Mouse (Mus musculus): ENCODE data around the gene Rpl32. TPM values are rescaled to one million over a fixed set of nuclear protein-coding genes. Genes with fewer than 3 reads are reported as not detected.

Rpl32 gene
- total and polyA plus RNA-seq, 3 experiments: 4,514 to 5,400 TPM; not detected in 1

- Histone ChIP-seq H3K4me1 (ENCODE audit: control insufficient read depth in 1 of 2, insufficient read depth in 2 of 2, low read length in 2 of 2) (peaks cover 6 to 21% of the 10 kb centered on the region in 2 experiments), H3K27me3 (ENCODE audit: control insufficient read depth in 1 of 2, insufficient read depth in 2 of 2, low read length in 2 of 2) (no peaks in the 10 kb centered on the region)
- DNase-seq (ENCODE audit: low read depth, low spot score): no peak
Observed at GRCm38 (mm10) chr6:115775838-115776237, 32.7 kb downstream of the Rpl32 start.

GRCm38 (mm10) chr6:115774501-115774921, 34.0 kb downstream of the Rpl32 start, which contains the start of gene Cand2:
Gene Cand2 (plus strand): TSS chr6:115774538.
- Histone ChIP-seq H3K27ac (ENCODE audit: control insufficient read depth, low read depth, low read length) (no peak within 1 kb of the TSS), H3K79me2 (ENCODE audit: control insufficient read depth, insufficient read depth, low read length, poor library complexity) (0 out of 2 replicates have a peak, but pooled peaks cover 2% of the 10 kb centered on the region), H3K36me3 (ENCODE audit: control insufficient read depth in 1 of 2, insufficient read depth in 2 of 2, low read length in 2 of 2) (peaks cover 0 to 19% of the 10 kb centered on the region in 2 experiments; a peak in 2 of 4 replicates), H3K4me1 (ENCODE audit: control insufficient read depth in 1 of 2, insufficient read depth in 2 of 2, low read length in 2 of 2) (peaks cover 6 to 21% of the 10 kb centered on the region in 2 experiments), H3K27me3 (ENCODE audit: control insufficient read depth in 1 of 2, insufficient read depth in 2 of 2, low read length in 2 of 2) (no peaks in the 10 kb centered on the region), H3K9ac (ENCODE audit: control insufficient read depth, low read depth, low read length, poor library complexity, severe bottlenecking) (peak within 1 kb of the TSS; percentile 75), H3K4me3 (ENCODE audit: control insufficient read depth in 1 of 2, insufficient read depth in 1 of 2, low read depth in 2 of 2, low read length in 2 of 2) (peak within 1 kb of the TSS; percentile 63 to 87), H3K9me3 (replicated peaks; ENCODE audit: insufficient read depth, low read length) (no peaks in the 10 kb centered on the region)
- peak; percentile 78 for DNase-seq (ENCODE audit: low read depth, low spot score)
- TF ChIP-seq HCFC1 (IDR thresholded peaks at IDR 0.05; ENCODE audit: low read depth, low read length) (peak; percentile 20; the same call in 1 of the 2 replicates), POLR2A (IDR thresholded peaks at IDR 0.05; ENCODE audit: control insufficient read depth in 1 of 2, insufficient read depth in 1 of 2, low read depth in 1 of 2, low read length in 2 of 2, poor library complexity in 1 of 2) (peak in 1 of 2 experiments; percentile 46; a peak in 1 of 4 replicates), BHLHE40 (IDR thresholded peaks at IDR 0.05; ENCODE audit: borderline replicate concordance, low read depth, low read length) (no peak)

More at GRCm38 (mm10) chr6:115775838-115776237, 32.7 kb downstream of the Rpl32 start:
- no peak overlapping the region for H3K4me3 ChIP-seq (ENCODE audit: control insufficient read depth in 1 of 2, insufficient read depth in 1 of 2, low read depth in 2 of 2, low read length in 2 of 2)
- peaks cover 0 to 19% of the 10 kb centered on the region in 2 experiments; a peak in 2 of 4 replicates for H3K36me3 ChIP-seq (ENCODE audit: control insufficient read depth in 1 of 2, insufficient read depth in 2 of 2, low read length in 2 of 2)
- 0 out of 2 replicates have a peak, but pooled peaks have one; percentile 7 for TF ChIP-seq USF1 (IDR thresholded peaks at IDR 0.05; ENCODE audit: low read depth, low read length)
- no peak for TF ChIP-seq MAFK (IDR thresholded peaks at IDR 0.05; ENCODE audit: borderline replicate concordance, low read depth, low read length)
- H3K9ac ChIP-seq (ENCODE audit: control insufficient read depth, low read depth, low read length, poor library complexity, severe bottlenecking): no peak overlapping the region
- no peak overlapping the region for H3K27ac ChIP-seq (ENCODE audit: control insufficient read depth, low read depth, low read length)
- no peaks in the 10 kb centered on the region for H3K9me3 ChIP-seq (replicated peaks; ENCODE audit: insufficient read depth, low read length)
- 0 out of 2 replicates have a peak, but pooled peaks cover 2% of the 10 kb centered on the region for H3K79me2 ChIP-seq (ENCODE audit: control insufficient read depth, insufficient read depth, low read length, poor library complexity)

DNA sequence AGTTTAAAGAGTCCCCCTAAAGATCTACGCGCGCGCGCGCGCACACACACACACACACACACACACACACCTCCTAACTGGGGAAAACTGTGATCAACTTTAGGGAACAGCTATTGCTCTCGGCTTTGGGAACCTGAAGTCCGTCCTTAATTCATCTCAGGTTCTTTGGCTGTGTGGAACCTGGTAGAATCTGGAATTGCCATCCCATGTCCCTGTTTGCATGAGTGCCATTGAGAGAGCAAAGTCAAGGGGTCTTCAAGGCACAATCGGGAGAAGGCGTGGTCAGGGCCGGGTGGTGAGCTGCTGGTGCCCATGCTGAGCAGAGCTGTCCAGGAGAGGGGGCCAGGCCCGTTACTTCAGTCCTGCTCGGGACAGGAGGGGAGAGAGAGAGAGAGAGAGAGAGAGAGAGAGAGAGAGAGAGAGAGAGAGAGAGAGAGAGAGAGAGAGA, 34.6 kb downstream of the Rpl32 start:
- Histone ChIP-seq H3K4me1 (ENCODE audit: control insufficient read depth in 1 of 2, insufficient read depth in 2 of 2, low read length in 2 of 2) (peaks cover 6 to 21% of the 10 kb centered on the region in 2 experiments), H3K4me3 (ENCODE audit: control insufficient read depth in 1 of 2, insufficient read depth in 1 of 2, low read depth in 2 of 2, low read length in 2 of 2) (peak overlapping the region; percentile 63 to 87), H3K27ac (ENCODE audit: control insufficient read depth, low read depth, low read length) (no peak overlapping the region), H3K9ac (ENCODE audit: control insufficient read depth, low read depth, low read length, poor library complexity, severe bottlenecking) (peak overlapping the region; percentile 26), H3K36me3 (ENCODE audit: control insufficient read depth in 1 of 2, insufficient read depth in 2 of 2, low read length in 2 of 2) (peaks cover 0 to 19% of the 10 kb centered on the region in 2 experiments; a peak in 2 of 4 replicates), H3K9me3 (replicated peaks; ENCODE audit: insufficient read depth, low read length) (no peaks in the 10 kb centered on the region), H3K79me2 (ENCODE audit: control insufficient read depth, insufficient read depth, low read length, poor library complexity) (0 out of 2 replicates have a peak, but pooled peaks cover 2% of the 10 kb centered on the region), H3K27me3 (ENCODE audit: control insufficient read depth in 1 of 2, insufficient read depth in 2 of 2, low read length in 2 of 2) (no peaks in the 10 kb centered on the region)
- peak; percentile 74 for DNase-seq (ENCODE audit: low read depth, low spot score)
- TF ChIP-seq POLR2AphosphoS2 (IDR thresholded peaks at IDR 0.05; ENCODE audit: low read length): no peak
- no peak for TF ChIP-seq CHD2 (IDR thresholded peaks at IDR 0.05; ENCODE audit: low read length)
- no peak for TF ChIP-seq MYB (IDR thresholded peaks at IDR 0.05; ENCODE audit: low read depth, low read length)
- TF ChIP-seq MAX (IDR thresholded peaks at IDR 0.05; ENCODE audit: low read length): no peak
- peak; percentile 86; the same call in 1 of the 2 replicates for TF ChIP-seq JUND (IDR thresholded peaks at IDR 0.05; ENCODE audit: low read depth, low read length)
- TF ChIP-seq GABPA (IDR thresholded peaks at IDR 0.05; ENCODE audit: low read depth, low read length): no peak
- TF ChIP-seq MXI1 (IDR thresholded peaks at IDR 0.05; ENCODE audit: low read depth, low read length): peak; percentile 16
- TF ChIP-seq USF1 (IDR thresholded peaks at IDR 0.05; ENCODE audit: low read depth, low read length): no peak
- peak; percentile 45 for TF ChIP-seq NRF1 (IDR thresholded peaks at IDR 0.05; ENCODE audit: insufficient read depth, low read depth, low read length, poor library complexity, severe bottlenecking)
- TF ChIP-seq ZNF384 (IDR thresholded peaks at IDR 0.05; ENCODE audit: low read depth, low read length): no peak

Data from MEL (cell line).